Mouse (Mus musculus) cerebellum, postnatal 14 days (tissue): ENCODE results near the gene Mast3.
"Not testable (repeated sequence)": the region's sequence is repeated elsewhere in the genome, so short reads cannot be mapped to it uniquely, and the experiment has no call there.

Experiments used
- DNase-seq, 2 experiments: peaks; one replicate each; pipeline ENCODE4 v3.0.0; 2021; ENCODE audit warnings: mixed read lengths in 2 of 2

Mast3 gene

DNA sequence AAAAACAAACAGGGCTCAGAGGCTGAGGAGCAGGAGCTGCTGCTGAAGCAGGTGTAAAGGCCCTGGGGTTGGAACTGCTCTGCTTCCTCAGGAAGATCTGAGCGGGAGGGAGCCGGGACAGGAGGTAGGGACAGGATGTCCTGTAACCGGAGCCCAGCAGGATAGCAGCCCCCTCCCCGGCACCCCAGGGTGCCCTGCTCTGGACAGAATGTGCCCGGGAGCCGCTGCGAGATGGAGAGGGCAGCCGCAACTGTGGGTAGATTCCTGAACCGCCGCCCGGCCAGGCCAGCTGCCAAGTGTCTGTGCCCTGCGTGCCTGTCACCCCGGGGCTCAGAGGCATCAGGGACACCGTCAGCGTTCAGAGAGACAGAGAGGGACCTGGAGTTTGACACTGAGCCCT is 28.7 kb upstream of the Mast3 start:
- peak; percentile 53 to 70 for DNase-seq

DNA sequence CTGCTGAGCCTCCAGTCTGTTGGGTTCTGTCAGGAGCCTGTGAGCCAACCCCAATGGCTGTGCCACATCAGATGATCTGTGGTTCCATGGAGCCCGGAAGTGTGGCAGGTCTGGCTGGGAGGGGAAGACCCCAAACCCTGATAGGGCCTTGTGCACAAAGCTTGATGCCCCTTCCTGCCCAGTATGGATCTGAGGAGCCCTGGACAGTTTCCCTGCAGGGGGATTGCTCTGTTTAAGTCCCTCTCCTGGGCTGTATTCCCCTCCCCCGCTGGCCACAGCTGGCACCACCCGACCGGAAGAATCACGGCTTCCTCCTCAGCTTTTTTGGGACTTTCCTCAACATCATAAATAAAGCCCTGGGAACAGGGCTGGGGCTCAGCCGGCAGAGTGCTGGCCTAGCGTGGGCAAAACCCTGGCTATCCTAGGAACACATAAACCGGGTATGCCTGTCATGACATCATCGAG is 28.2 kb upstream of the Mast3 start:
- DNase-seq, result no peak

- DNase-seq, result no peak
These were observed 27.5 kb upstream of the Mast3 start for GRCm38 (mm10) chr8:70832371-70832770.

- no peak for DNase-seq
These were observed 26.7 kb upstream of the Mast3 start for GRCm38 (mm10) chr8:70831517-70831916.

DNA sequence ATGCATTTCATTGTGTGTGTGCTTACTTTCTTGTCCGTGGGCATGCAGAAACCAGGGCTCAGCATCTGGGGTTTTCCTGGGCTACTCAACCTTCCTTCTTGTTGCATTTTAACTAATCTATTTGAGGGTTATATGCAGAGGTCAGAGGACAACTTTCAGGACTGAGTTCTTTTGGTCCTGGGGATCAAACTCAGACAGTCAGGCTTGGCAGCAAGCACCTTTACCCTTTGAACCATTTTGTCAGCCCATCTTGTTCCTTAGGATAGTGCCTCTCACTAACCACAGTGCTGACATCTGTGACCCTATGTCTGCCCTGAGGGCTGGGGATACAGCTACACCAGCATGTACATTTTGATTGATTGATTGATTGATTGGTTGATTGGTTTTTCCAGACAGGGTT is 22.9 kb upstream of the Mast3 start:
- no peak for DNase-seq

- no peak for DNase-seq
These were observed 22.2 kb upstream of the Mast3 start for GRCm38 (mm10) chr8:70827010-70827409.

GRCm38 (mm10) chr8:70825816-70826215 is 21.0 kb upstream of the Mast3 start:
- DNase-seq, result no peak

DNA sequence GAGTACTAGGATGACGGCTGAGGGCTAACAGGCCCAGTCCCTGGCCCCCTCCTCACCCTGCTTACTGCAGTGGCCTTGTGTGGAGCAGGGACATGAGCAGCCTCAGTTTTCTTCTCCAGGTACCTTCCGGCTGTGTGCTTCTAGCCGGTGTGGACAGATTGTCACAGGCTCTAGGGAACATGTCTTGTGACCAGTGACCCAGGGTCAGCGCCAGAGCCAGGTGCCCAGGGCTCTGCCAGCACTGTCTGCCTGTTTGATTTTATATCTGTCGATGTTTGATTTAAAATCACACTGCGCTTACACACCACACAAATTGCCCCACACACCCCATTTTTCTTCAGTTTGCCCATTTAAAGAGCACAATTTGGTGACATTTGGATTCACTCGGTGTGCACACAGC is 18.9 kb upstream of the Mast3 start:
- no peak for DNase-seq

DNA sequence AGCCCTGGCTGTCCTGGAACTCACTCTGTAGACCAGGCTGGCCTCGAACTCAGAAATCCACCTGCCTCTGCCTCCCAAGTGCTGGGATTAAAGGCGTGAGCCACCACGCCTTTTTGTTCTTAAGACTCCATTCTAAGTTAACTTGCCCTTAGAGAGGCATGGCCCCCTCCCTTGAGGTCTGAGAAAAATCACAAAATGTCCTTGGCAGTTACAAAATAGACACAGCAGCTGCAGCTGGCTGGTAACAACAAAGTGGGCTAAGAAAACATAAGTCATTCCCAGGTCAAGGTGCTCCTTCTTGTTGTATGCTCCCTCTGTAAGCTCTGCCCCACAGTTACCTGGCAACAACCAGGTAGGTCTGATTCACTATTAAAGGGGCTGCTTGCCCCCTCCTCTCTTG is 17.7 kb upstream of the Mast3 start:
- not testable (repeated sequence) for DNase-seq

DNA sequence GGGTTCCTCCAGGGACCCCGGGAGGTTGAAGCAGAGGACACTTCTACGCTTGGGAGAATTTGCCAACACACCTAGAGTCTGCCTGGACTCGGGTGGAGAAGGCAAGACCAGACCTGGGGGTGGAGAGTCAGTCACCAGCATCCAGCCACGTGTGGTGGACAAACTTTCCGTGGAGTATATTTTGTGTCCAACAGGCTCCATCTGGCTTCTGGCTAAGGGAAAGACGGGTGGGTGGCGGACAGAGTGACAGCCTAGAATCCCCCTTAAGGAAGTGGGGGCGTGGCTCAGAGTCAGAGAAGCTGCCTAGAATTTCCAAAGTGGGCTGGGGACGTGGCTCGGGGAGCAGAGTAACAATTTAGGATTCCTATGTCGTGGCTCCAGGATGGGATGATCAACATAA is 17.1 kb upstream of the Mast3 start:
- DNase-seq, result no peak

GRCm38 (mm10) chr8:70821399-70821962 is 16.6 kb upstream of the Mast3 start:
- peak; percentile 82 to 83 for DNase-seq

GRCm38 (mm10) chr8:70820101-70820935 is 15.5 kb upstream of the Mast3 start:
- no peak for DNase-seq

- no peak for DNase-seq
These were observed 11.8 kb upstream of the Mast3 start for GRCm38 (mm10) chr8:70816679-70817078.

DNA sequence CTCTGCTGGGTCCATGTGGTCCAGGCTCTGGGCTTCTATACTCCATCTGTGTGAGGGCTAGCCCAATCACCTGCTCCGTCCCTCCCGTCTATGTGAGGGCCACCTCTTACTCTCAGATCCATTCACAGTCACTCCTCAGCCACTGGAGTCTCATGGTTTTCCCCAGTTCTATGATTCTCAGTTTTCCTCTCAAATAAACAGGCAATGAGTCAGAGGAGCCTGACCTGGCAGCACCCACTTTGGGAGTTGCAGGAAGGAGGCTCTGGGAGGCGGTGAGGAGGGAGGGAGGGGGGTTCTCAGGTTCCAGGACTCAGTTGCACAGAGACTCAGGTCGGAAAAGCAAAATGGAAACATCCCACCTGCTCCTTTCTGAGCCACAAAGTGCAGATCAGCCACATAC is 8.0 kb upstream of the Mast3 start:
- no peak for DNase-seq

GRCm38 (mm10) chr8:70812055-70812454 is 7.2 kb upstream of the Mast3 start:
- no peak for DNase-seq

GRCm38 (mm10) chr8:70810962-70811680 is 6.3 kb upstream of the Mast3 start:
- DNase-seq, result no peak

GRCm38 (mm10) chr8:70808955-70809701 is 4.3 kb upstream of the Mast3 start:
- DNase-seq, result no peak

GRCm38 (mm10) chr8:70808239-70808638 is 3.4 kb upstream of the Mast3 start, which contains the start of gene Il12rb1:
Gene Il12rb1 (plus strand): TSS chr8:70808449.
- DNase-seq, result no peak

DNA sequence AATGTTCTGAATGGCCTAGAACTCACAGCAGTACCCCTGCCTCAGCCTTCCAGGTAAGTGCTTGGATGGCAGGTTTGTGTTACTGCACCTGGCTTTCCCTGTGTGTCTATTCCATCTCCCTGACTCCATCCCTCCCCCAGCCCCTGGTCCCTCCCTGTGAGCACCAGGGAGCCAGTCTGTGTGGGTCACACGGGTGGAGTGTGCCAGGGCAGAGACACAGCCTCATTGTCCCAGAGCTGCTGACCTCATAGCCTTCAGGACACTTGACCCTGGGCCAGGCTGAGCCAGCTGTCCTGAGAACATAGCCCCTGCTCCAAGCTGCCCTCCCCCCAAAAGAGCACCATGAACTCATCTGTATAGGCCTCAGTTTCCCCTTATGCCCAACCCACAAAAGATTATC is 2.5 kb upstream of the Mast3 start:
- no peak for DNase-seq

GRCm38 (mm10) chr8:70806541-70806940 is 1.7 kb upstream of the Mast3 start:
- DNase-seq, result no peak

- DNase-seq, result no peak
These were observed 933 bp downstream of the Mast3 start for GRCm38 (mm10) chr8:70803761-70804480.

- no peak for DNase-seq
These were observed 1.9 kb downstream of the Mast3 start for GRCm38 (mm10) chr8:70802786-70803510.
